Mouse (Mus musculus): Measurements from ENCODE around the gene Osbpl6. TPM values are rescaled to one million over a fixed set of nuclear protein-coding genes. Genes with fewer than 3 reads are reported as not detected.

Gene Osbpl6
- polyA plus RNA-seq, 1 experiment from 2014 or later = 11.8 TPM

DNA sequence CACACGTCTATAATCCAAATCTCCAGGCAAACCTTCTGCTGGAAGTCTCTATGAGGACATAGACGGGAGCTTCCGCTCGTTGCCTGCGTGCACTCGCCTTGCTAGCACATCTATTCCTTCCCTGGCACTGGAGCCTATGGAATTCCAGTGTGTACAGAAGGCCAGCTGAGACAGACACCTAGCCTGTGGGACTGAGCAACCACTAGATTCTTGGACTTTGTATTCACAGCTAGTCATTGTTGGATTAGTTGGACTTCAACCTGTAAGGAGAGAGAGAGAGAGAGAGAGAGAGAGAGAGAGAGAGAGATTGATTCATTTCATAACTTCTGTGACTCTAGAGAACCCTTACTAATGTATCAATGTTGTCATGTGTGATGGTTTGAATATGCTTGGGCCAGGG lies 105.8 kb downstream of the Osbpl6 start:
- Histone ChIP-seq H3K27me3 (ENCODE audit: control insufficient read depth, insufficient read depth, low read length) (no peaks in the 10 kb centered on the region), H3K4me3 (ENCODE audit: low read depth, low read length) (no peak overlapping the region), H3K27ac (replicated peaks; ENCODE audit: low read depth, low read length) (no peak overlapping the region), H3K4me2 (ENCODE audit: low read depth, low read length) (no peak overlapping the region), H3K4me1 (ENCODE audit: control insufficient read depth, insufficient read depth, low read length) (no peaks in the 10 kb centered on the region), H3K9me3 (replicated peaks; ENCODE audit: control insufficient read depth, low read length) (no peaks in the 10 kb centered on the region), H3K9ac (replicated peaks; ENCODE audit: low read length) (no peak overlapping the region), H3K36me3 (replicated peaks; ENCODE audit: control insufficient read depth, insufficient read depth, low read depth, low read length) (no peaks in the 10 kb centered on the region)
- DNase-seq (ENCODE audit: low spot score) (no peak), ATAC-seq (replicated peaks; ENCODE audit: insufficient number of reproducible peaks, low FRiP score, low TSS enrichment, low read depth) (no peak)
- 95% methylated on average over 6 of the region's 6 CpGs for WGBS

DNA sequence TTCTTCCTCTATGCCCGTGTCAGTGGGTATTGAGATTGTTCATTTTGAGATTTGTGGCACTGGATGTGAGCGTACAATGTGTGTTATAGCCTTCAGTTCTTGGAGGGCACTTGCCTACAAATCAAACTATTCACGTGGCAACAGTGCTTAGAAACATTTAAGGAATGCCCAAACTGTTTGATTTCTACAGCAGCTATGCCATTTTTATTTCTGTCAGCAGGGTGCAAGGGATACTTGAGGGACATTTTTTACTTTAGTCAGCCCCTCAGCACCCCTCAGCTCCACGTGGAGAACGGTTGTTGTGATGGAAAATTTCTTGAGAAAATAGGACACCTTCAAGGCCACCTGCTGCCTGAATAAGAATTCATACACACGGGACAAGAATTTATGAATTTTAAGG lies 106.6 kb downstream of the Osbpl6 start:
- Histone ChIP-seq H3K9ac (replicated peaks; ENCODE audit: low read length) (no peak overlapping the region), H3K9me3 (replicated peaks; ENCODE audit: control insufficient read depth, low read length) (no peaks in the 10 kb centered on the region), H3K4me3 (ENCODE audit: low read depth, low read length) (no peak overlapping the region), H3K36me3 (replicated peaks; ENCODE audit: control insufficient read depth, insufficient read depth, low read depth, low read length) (no peaks in the 10 kb centered on the region), H3K27ac (replicated peaks; ENCODE audit: low read depth, low read length) (no peak overlapping the region), H3K4me2 (ENCODE audit: low read depth, low read length) (no peak overlapping the region), H3K27me3 (ENCODE audit: control insufficient read depth, insufficient read depth, low read length) (no peaks in the 10 kb centered on the region), H3K4me1 (ENCODE audit: control insufficient read depth, insufficient read depth, low read length) (no peaks in the 10 kb centered on the region)
- DNase-seq (ENCODE audit: low spot score) (no peak), ATAC-seq (replicated peaks; ENCODE audit: insufficient number of reproducible peaks, low FRiP score, low TSS enrichment, low read depth) (no peak)
- WGBS = 80% methylated on average over 6 of the region's 6 CpGs

DNA sequence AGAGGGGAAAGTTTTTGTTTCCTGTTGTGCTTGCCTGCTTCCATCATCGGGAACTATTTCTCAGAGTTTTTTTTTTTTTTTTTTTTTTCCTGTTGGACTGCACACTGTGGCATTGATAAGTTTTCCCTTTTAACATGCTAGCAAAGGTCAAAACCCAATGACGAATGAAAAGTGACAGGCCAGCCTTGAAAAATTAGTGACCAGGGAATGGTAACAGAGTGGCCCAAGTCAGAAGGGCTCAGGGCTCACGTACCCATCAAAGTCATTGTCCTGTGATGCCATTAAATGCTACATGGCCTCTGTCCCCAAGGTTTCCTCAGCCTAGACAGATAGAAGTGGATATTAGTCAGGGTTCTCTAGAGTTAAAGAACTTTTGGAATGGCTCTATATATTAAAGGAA lies 107.0 kb downstream of the Osbpl6 start:
- no peak overlapping the region for H3K4me2 ChIP-seq (ENCODE audit: low read depth, low read length)
- no peak overlapping the region for H3K9ac ChIP-seq (replicated peaks; ENCODE audit: low read length)
- no peaks in the 10 kb centered on the region for H3K9me3 ChIP-seq (replicated peaks; ENCODE audit: control insufficient read depth, low read length)
- no peaks in the 10 kb centered on the region for H3K4me1 ChIP-seq (ENCODE audit: control insufficient read depth, insufficient read depth, low read length)
- H3K36me3 ChIP-seq (replicated peaks; ENCODE audit: control insufficient read depth, insufficient read depth, low read depth, low read length) = no peaks in the 10 kb centered on the region
- WGBS = 56% methylated on average over 3 of the region's 3 CpGs
- H3K27ac ChIP-seq (replicated peaks; ENCODE audit: low read depth, low read length) = no peak overlapping the region
- no peak overlapping the region for H3K4me3 ChIP-seq (ENCODE audit: low read depth, low read length)
- ATAC-seq (replicated peaks; ENCODE audit: insufficient number of reproducible peaks, low FRiP score, low TSS enrichment, low read depth) (no peak), DNase-seq (ENCODE audit: low spot score) (no peak)
- no peaks in the 10 kb centered on the region for H3K27me3 ChIP-seq (ENCODE audit: control insufficient read depth, insufficient read depth, low read length)

DNA sequence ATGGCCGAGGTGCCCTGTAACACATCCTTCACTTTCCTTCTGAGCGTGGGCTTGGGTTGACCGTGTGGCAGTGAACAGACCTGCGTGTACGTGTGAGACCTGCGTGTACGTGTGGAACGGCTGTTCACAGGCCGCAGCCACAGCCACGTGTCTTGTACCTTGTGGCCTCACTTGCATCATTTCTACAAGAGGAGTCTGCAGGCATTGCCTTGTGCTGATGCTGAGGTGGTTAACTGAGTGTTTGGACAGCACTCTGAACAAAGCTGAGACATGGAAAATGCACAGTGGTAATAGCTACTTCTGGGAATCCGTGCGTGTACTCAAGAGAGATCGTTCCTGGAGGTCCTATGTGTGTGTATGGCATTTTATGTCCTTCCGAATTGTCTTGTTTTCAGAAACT lies 111.2 kb downstream of the Osbpl6 start:
- no peaks in the 10 kb centered on the region for H3K4me1 ChIP-seq (ENCODE audit: control insufficient read depth, insufficient read depth, low read length)
- ATAC-seq (replicated peaks; ENCODE audit: insufficient number of reproducible peaks, low FRiP score, low TSS enrichment, low read depth) (no peak), DNase-seq (ENCODE audit: low spot score) (no peak)
- no peak overlapping the region for H3K4me3 ChIP-seq (ENCODE audit: low read depth, low read length)
- 92% methylated on average over 14 of the region's 14 CpGs for WGBS
- H3K4me2 ChIP-seq (ENCODE audit: low read depth, low read length) = no peak overlapping the region
- no peak overlapping the region for H3K27ac ChIP-seq (replicated peaks; ENCODE audit: low read depth, low read length)
- H3K36me3 ChIP-seq (replicated peaks; ENCODE audit: control insufficient read depth, insufficient read depth, low read depth, low read length) = no peaks in the 10 kb centered on the region
- H3K9ac ChIP-seq (replicated peaks; ENCODE audit: low read length) = no peak overlapping the region
- H3K27me3 ChIP-seq (ENCODE audit: control insufficient read depth, insufficient read depth, low read length) = no peaks in the 10 kb centered on the region
- H3K9me3 ChIP-seq (replicated peaks; ENCODE audit: control insufficient read depth, low read length) = no peaks in the 10 kb centered on the region

DNA sequence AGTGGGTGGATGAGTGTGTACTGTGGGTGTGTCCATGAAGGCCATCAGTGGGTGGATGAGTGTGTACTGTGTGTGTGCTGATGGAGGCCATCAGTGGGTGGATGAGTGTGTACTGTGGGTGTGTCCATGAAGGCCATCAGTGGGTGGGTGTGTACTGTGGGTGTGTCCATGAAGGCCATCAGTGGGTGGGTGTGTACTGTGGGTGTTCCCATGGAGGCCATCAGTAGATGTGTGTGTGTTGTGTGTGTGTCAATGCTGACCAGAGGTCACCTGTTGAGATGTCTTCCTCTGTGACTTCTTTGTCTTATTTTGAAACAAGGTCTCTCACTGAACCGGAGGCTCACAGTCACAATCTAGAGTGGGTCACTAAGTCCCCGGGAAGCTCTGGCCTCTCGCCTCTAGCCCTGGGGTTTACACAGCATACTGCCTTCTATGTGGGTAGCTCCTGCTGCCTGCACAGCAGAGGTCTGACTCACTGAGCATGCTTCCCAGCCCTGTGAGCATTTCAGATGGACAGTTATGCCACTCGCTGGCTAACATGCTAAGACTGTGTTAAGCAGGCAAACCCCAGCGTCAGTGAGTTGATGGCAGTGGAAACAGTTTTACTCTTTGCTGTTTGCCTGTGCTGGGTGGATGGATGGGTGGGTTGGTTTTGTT lies 112.2 kb downstream of the Osbpl6 start:
- H3K9ac ChIP-seq (replicated peaks; ENCODE audit: low read length) = no peak overlapping the region
- ATAC-seq (replicated peaks; ENCODE audit: insufficient number of reproducible peaks, low FRiP score, low TSS enrichment, low read depth) (no peak), DNase-seq (ENCODE audit: low spot score) (no peak)
- no peaks in the 10 kb centered on the region for H3K4me1 ChIP-seq (ENCODE audit: control insufficient read depth, insufficient read depth, low read length)
- H3K9me3 ChIP-seq (replicated peaks; ENCODE audit: control insufficient read depth, low read length) = no peaks in the 10 kb centered on the region
- no peaks in the 10 kb centered on the region for H3K36me3 ChIP-seq (replicated peaks; ENCODE audit: control insufficient read depth, insufficient read depth, low read depth, low read length)
- no peaks in the 10 kb centered on the region for H3K27me3 ChIP-seq (ENCODE audit: control insufficient read depth, insufficient read depth, low read length)
- WGBS = 79% methylated on average over 5 of the region's 5 CpGs
- H3K27ac ChIP-seq (replicated peaks; ENCODE audit: low read depth, low read length) = no peak overlapping the region
- H3K4me2 ChIP-seq (ENCODE audit: low read depth, low read length) = no peak overlapping the region
- no peak overlapping the region for H3K4me3 ChIP-seq (ENCODE audit: low read depth, low read length)

DNA sequence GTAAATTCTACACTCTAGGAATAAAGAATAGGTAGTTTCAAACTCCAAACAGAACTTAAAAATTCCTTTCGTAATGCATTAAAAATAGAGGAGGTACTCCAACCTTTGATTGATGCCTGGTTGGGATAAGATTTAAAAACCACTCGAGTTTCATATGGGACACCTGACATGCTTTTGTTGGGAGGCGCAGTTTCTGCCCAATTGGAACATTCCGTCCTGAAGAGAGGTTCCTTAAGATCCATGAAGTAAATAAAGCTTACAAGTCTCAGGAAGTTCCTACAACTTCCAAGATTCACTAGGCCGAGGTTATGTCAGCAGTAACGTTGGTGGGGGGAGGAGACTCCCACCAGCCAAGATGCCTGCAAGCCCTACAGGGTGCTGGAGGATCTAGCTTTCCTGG lies 115.3 kb downstream of the Osbpl6 start:
- H3K36me3 ChIP-seq (replicated peaks; ENCODE audit: control insufficient read depth, insufficient read depth, low read depth, low read length) = no peaks in the 10 kb centered on the region
- H3K27me3 ChIP-seq (ENCODE audit: control insufficient read depth, insufficient read depth, low read length) = no peaks in the 10 kb centered on the region
- H3K4me2 ChIP-seq (ENCODE audit: low read depth, low read length) = no peak overlapping the region
- no peak overlapping the region for H3K27ac ChIP-seq (replicated peaks; ENCODE audit: low read depth, low read length)
- H3K4me1 ChIP-seq (ENCODE audit: control insufficient read depth, insufficient read depth, low read length) = no peaks in the 10 kb centered on the region
- no peak overlapping the region for H3K9ac ChIP-seq (replicated peaks; ENCODE audit: low read length)
- ATAC-seq (replicated peaks; ENCODE audit: insufficient number of reproducible peaks, low FRiP score, low TSS enrichment, low read depth) (no peak), DNase-seq (ENCODE audit: low spot score) (no peak)
- no peaks in the 10 kb centered on the region for H3K9me3 ChIP-seq (replicated peaks; ENCODE audit: control insufficient read depth, low read length)
- no peak overlapping the region for H3K4me3 ChIP-seq (ENCODE audit: low read depth, low read length)
- 83% methylated on average over 6 of the region's 6 CpGs for WGBS

DNA sequence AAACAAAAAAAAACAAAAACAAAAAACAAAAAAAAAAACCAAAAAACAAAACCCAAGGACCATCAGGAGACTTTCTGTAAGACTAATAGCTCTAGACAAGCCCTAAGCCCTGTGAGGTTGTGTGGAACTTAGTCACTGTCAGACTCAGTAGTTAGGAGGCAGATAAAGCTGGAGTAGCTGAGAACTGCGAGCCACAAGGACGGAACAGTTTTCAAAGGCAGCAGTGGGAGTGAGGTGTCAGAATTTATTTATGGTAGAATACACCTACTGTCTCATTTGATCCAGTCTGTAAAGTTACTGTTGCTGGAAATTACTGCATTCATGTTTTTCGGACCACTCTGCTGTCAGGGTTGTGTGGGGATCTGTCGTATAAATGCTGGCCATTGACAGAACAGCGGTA lies 118.1 kb downstream of the Osbpl6 start:
- Histone ChIP-seq H3K9me3 (replicated peaks; ENCODE audit: control insufficient read depth, low read length) (no peaks in the 10 kb centered on the region), H3K4me3 (ENCODE audit: low read depth, low read length) (no peak overlapping the region), H3K36me3 (replicated peaks; ENCODE audit: control insufficient read depth, insufficient read depth, low read depth, low read length) (no peaks in the 10 kb centered on the region), H3K4me2 (ENCODE audit: low read depth, low read length) (no peak overlapping the region), H3K4me1 (ENCODE audit: control insufficient read depth, insufficient read depth, low read length) (no peaks in the 10 kb centered on the region), H3K27ac (replicated peaks; ENCODE audit: low read depth, low read length) (no peak overlapping the region), H3K27me3 (ENCODE audit: control insufficient read depth, insufficient read depth, low read length) (no peaks in the 10 kb centered on the region), H3K9ac (replicated peaks; ENCODE audit: low read length) (no peak overlapping the region)
- 86% methylated on average over 5 of the region's 5 CpGs for WGBS
- DNase-seq (ENCODE audit: low spot score) (no peak), ATAC-seq (replicated peaks; ENCODE audit: insufficient number of reproducible peaks, low FRiP score, low TSS enrichment, low read depth) (no peak)

DNA sequence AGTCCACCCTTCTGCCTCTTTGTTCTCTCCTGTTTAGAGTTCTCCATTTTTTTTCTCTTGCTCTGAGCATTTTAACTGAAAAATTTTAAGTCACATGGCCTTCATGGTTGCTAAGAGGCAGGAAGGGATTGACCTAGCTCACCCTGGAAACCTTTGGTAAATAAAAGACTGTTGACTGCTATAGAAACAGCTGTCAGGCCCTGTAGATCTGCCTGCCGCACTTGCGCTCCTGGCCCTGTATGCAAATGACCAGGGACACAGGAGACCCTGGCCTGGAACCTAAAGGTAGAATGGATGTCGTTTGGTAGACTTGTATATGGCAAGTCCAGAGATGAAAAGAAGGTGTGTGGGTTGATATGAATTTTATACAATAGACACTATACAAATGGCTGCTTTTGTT lies 119.3 kb downstream of the Osbpl6 start:
- H3K4me2 ChIP-seq (ENCODE audit: low read depth, low read length) = no peak overlapping the region
- ATAC-seq (replicated peaks; ENCODE audit: insufficient number of reproducible peaks, low FRiP score, low TSS enrichment, low read depth) (no peak), DNase-seq (ENCODE audit: low spot score) (no peak)
- H3K36me3 ChIP-seq (replicated peaks; ENCODE audit: control insufficient read depth, insufficient read depth, low read depth, low read length) = no peaks in the 10 kb centered on the region
- no peak overlapping the region for H3K4me3 ChIP-seq (ENCODE audit: low read depth, low read length)
- WGBS = 47% methylated on average over 3 of the region's 3 CpGs
- H3K4me1 ChIP-seq (ENCODE audit: control insufficient read depth, insufficient read depth, low read length) = no peaks in the 10 kb centered on the region
- H3K27ac ChIP-seq (replicated peaks; ENCODE audit: low read depth, low read length) = no peak overlapping the region
- H3K9ac ChIP-seq (replicated peaks; ENCODE audit: low read length) = no peak overlapping the region
- no peaks in the 10 kb centered on the region for H3K27me3 ChIP-seq (ENCODE audit: control insufficient read depth, insufficient read depth, low read length)
- H3K9me3 ChIP-seq (replicated peaks; ENCODE audit: control insufficient read depth, low read length) = no peaks in the 10 kb centered on the region
